Mouse (Mus musculus) hindbrain, embryonic 10.5 days (tissue): ENCODE data around the gene Hes7. TPM values are rescaled to one million over a fixed set of nuclear protein-coding genes. Genes with fewer than 3 reads are reported as not detected.

Source experiments
- DNase-seq: peaks from one replicate; pipeline ENCODE4 v3.0.0-alpha.2; 2017; ENCODE audit warnings: low spot score
- H3K27ac ChIP-seq: fragments of 300-500 bp; sonication (generic); 2 replicates; pipeline ENCODE4 v1.5.1; 2016; ENCODE audit warnings: mild to moderate bottlenecking, moderate library complexity
- H3K27me3 ChIP-seq: fragments of 300-500 bp; sonication (generic); 2 replicates; pipeline ENCODE4 v1.6.1; 2016; ENCODE audit warnings: mild to moderate bottlenecking; ENCODE audit not compliant: poor library complexity, insufficient read depth, severe bottlenecking
- H3K36me3 ChIP-seq: fragments of 300-500 bp; sonication (generic); 2 replicates; pipeline ENCODE4 v1.6.1; 2016; ENCODE audit warnings: mild to moderate bottlenecking, moderate library complexity
- H3K4me1 ChIP-seq: fragments of 300-500 bp; sonication (generic); replicated peaks from 2 replicates; pipeline ENCODE4 v1.6.1; 2016; ENCODE audit warnings: mild to moderate bottlenecking
- H3K4me3 ChIP-seq: fragments of 300-500 bp; sonication (generic); 2 replicates; pipeline ENCODE4 v1.5.1; 2016; ENCODE audit warnings: mild to moderate bottlenecking, moderate library complexity
- H3K9me3 ChIP-seq: fragments of 300-500 bp; sonication (generic); 2 replicates; pipeline ENCODE4 v1.6.1; 2016; ENCODE audit warnings: mild to moderate bottlenecking, moderate library complexity
- WGBS: fragments of 180-500 bp; shearing (Covaris S2); methylation state at CpG from one replicate; pipeline ENCODE4 v1.1.7; 2016; 5-methylcytosine and 5-hydroxymethylcytosine counted together
- polyA plus RNA-seq: library from polyadenylated mRNA; unstranded; fragments of >200 nt; fragmentation: Nextera tagmentation; extraction: Ambion mirVana; gene quantifications from 2 replicates; pipeline ENCODE4 v1.2.1, GENCODE M21; 2016

Gene Hes7
- polyA plus RNA-seq, 1 experiment from 2014 or later = 0.48 TPM

GRCm38 (mm10) chr11:69133566-69133922, 13.3 kb downstream of the Hes7 start:
- 11% methylated on average over 5 of the region's 5 CpGs for WGBS
- H3K27ac ChIP-seq = peak overlapping the region; percentile 70; the same call in 1 of the 2 replicates
- peak overlapping the region; percentile 58 for H3K4me3 ChIP-seq
- peaks cover 39% of the 10 kb centered on the region for H3K27me3 ChIP-seq
- H3K9me3 ChIP-seq = no peaks in the 10 kb centered on the region
- no peaks in the 10 kb centered on the region for H3K36me3 ChIP-seq
- peaks cover 17% of the 10 kb centered on the region for H3K4me1 ChIP-seq
- DNase-seq = no peak

GRCm38 (mm10) chr11:69133923-69134621, 13.9 kb downstream of the Hes7 start:
- H3K36me3 ChIP-seq = no peaks in the 10 kb centered on the region
- WGBS = 2% methylated on average over 34 of the region's 34 CpGs
- no peaks in the 10 kb centered on the region for H3K9me3 ChIP-seq
- H3K27ac ChIP-seq = peak overlapping the region; percentile 70
- peak overlapping the region; percentile 58 for H3K4me3 ChIP-seq
- peaks cover 17% of the 10 kb centered on the region for H3K4me1 ChIP-seq
- peaks cover 39% of the 10 kb centered on the region for H3K27me3 ChIP-seq
- peak; percentile 53 for DNase-seq

- peak overlapping the region; percentile 70 for H3K27ac ChIP-seq
- 32% methylated on average over 8 of the region's 8 CpGs for WGBS
- H3K4me3 ChIP-seq = peak overlapping the region; percentile 58
These were observed 14.4 kb downstream of the Hes7 start for GRCm38 (mm10) chr11:69134622-69134968.

GRCm38 (mm10) chr11:69135361-69135760, 15.2 kb downstream of the Hes7 start:
- no peak for DNase-seq
- peaks cover 17% of the 10 kb centered on the region for H3K4me1 ChIP-seq
- no peak overlapping the region for H3K27ac ChIP-seq
- 79% methylated on average over 6 of the region's 6 CpGs for WGBS
- H3K4me3 ChIP-seq = no peak overlapping the region
- peaks cover 29% of the 10 kb centered on the region for H3K27me3 ChIP-seq
- H3K36me3 ChIP-seq = no peaks in the 10 kb centered on the region
- H3K9me3 ChIP-seq = no peaks in the 10 kb centered on the region

More at GRCm38 (mm10) chr11:69134622-69134968, 14.4 kb downstream of the Hes7 start:
- Histone ChIP-seq H3K9me3 (no peaks in the 10 kb centered on the region), H3K4me1 (peaks cover 17% of the 10 kb centered on the region), H3K36me3 (no peaks in the 10 kb centered on the region), H3K27me3 (peaks cover 35% of the 10 kb centered on the region)
- DNase-seq = no peak

GRCm38 (mm10) chr11:69147546-69147945, 27.3 kb downstream of the Hes7 start:
- 82% methylated on average over 7 of the region's 7 CpGs for whole genome bisulfite sequencing
- no peak overlapping the region for H3K27ac ChIP-seq
- DNase-seq = no peak
- H3K9me3 ChIP-seq = no peaks in the 10 kb centered on the region
- peaks cover 9% of the 10 kb centered on the region; the same call in 1 of the 2 replicates for H3K4me1 ChIP-seq
- H3K27me3 ChIP-seq = peaks cover 19% of the 10 kb centered on the region; the same call in 1 of the 2 replicates
- no peaks in the 10 kb centered on the region for H3K36me3 ChIP-seq
- no peak overlapping the region for H3K4me3 ChIP-seq

GRCm38 (mm10) chr11:69148451-69148960, 28.3 kb downstream of the Hes7 start:
- Histone ChIP-seq H3K27ac (no peak overlapping the region), H3K4me3 (no peak overlapping the region), H3K9me3 (no peaks in the 10 kb centered on the region), H3K4me1 (peaks cover 10% of the 10 kb centered on the region; the same call in 1 of the 2 replicates), H3K27me3 (peaks cover 22% of the 10 kb centered on the region; the same call in 1 of the 2 replicates), H3K36me3 (no peaks in the 10 kb centered on the region)
- WGBS = 95% methylated on average over 5 of the region's 5 CpGs
- DNase-seq = no peak

- H3K27ac ChIP-seq = no peak overlapping the region
- H3K9me3 ChIP-seq = no peaks in the 10 kb centered on the region
- no peak for DNase-seq
- WGBS = 84% methylated on average over 6 of the region's 6 CpGs
- no peak overlapping the region for H3K4me3 ChIP-seq
- no peaks in the 10 kb centered on the region for H3K36me3 ChIP-seq
- H3K4me1 ChIP-seq = peaks cover 10% of the 10 kb centered on the region; the same call in 1 of the 2 replicates
- H3K27me3 ChIP-seq = peaks cover 33% of the 10 kb centered on the region
These were observed 29.5 kb downstream of the Hes7 start for GRCm38 (mm10) chr11:69149728-69150127.

- peak; percentile 63 for DNase-seq
- WGBS = 6% methylated on average over 7 of the region's 7 CpGs
- Histone ChIP-seq H3K36me3 (no peaks in the 10 kb centered on the region), H3K4me1 (peaks cover 10% of the 10 kb centered on the region; the same call in 1 of the 2 replicates), H3K9me3 (no peaks in the 10 kb centered on the region), H3K4me3 (peak overlapping the region; percentile 34), H3K27ac (no peak overlapping the region), H3K27me3 (peaks cover 38% of the 10 kb centered on the region)
These were observed 30.2 kb downstream of the Hes7 start for GRCm38 (mm10) chr11:69150444-69150843.

GRCm38 (mm10) chr11:69151004-69151403, 30.8 kb downstream of the Hes7 start:
- peaks cover 10% of the 10 kb centered on the region; the same call in 1 of the 2 replicates for H3K4me1 ChIP-seq
- H3K36me3 ChIP-seq = no peaks in the 10 kb centered on the region
- no peaks in the 10 kb centered on the region for H3K9me3 ChIP-seq
- H3K27ac ChIP-seq = no peak overlapping the region
- H3K4me3 ChIP-seq = peak overlapping the region; percentile 34; the same call in 1 of the 2 replicates
- WGBS = 73% methylated on average over 6 of the region's 6 CpGs
- DNase-seq = no peak
- H3K27me3 ChIP-seq = peaks cover 43% of the 10 kb centered on the region

- H3K36me3 ChIP-seq = no peaks in the 10 kb centered on the region
- no peak overlapping the region for H3K27ac ChIP-seq
- DNase-seq = no peak
- no peak overlapping the region for H3K4me3 ChIP-seq
- H3K9me3 ChIP-seq = no peaks in the 10 kb centered on the region
- peaks cover 71% of the 10 kb centered on the region for H3K27me3 ChIP-seq
- WGBS = 84% methylated on average over 8 of the region's 8 CpGs
- H3K4me1 ChIP-seq = peaks cover 21% of the 10 kb centered on the region
These were observed 33.6 kb downstream of the Hes7 start for GRCm38 (mm10) chr11:69153831-69154230.

GRCm38 (mm10) chr11:69155351-69155750, 35.1 kb downstream of the Hes7 start:
- WGBS = 60% methylated on average over 1 of the region's 1 CpGs
- Histone ChIP-seq H3K27me3 (peaks cover 73% of the 10 kb centered on the region), H3K27ac (no peak overlapping the region), H3K9me3 (no peaks in the 10 kb centered on the region), H3K4me1 (peaks cover 20% of the 10 kb centered on the region), H3K36me3 (no peaks in the 10 kb centered on the region), H3K4me3 (no peak overlapping the region)
- DNase-seq = no peak

- Histone ChIP-seq H3K27ac (no peak within 1 kb of the TSS), H3K36me3 (no peaks in the 10 kb centered on the region), H3K4me3 (peak within 1 kb of the TSS; percentile 35), H3K27me3 (peaks cover 64% of the 10 kb centered on the region), H3K4me1 (peaks cover 13% of the 10 kb centered on the region), H3K9me3 (no peaks in the 10 kb centered on the region)
- peak; percentile 62 for DNase-seq
- 4% methylated on average over 18 of the region's 18 CpGs for WGBS
These were observed 36.6 kb downstream of the Hes7 start, which contains the start of gene Alox12b for GRCm38 (mm10) chr11:69156800-69157199. Gene Alox12b, plus strand, starts transcription at chr11:69156989.

GRCm38 (mm10) chr11:69169313-69169712, 49.1 kb downstream of the Hes7 start:
- peaks cover 13% of the 10 kb centered on the region; the same call in 1 of the 2 replicates for H3K27me3 ChIP-seq
- H3K4me1 ChIP-seq = no peaks in the 10 kb centered on the region
- no peak overlapping the region for H3K27ac ChIP-seq
- no peak for DNase-seq
- H3K36me3 ChIP-seq = no peaks in the 10 kb centered on the region
- WGBS = 87% methylated on average over 12 of the region's 12 CpGs
- no peak overlapping the region for H3K4me3 ChIP-seq
- H3K9me3 ChIP-seq = no peaks in the 10 kb centered on the region
